Mouse (Mus musculus) embryonic fibroblast, embryonic 13.5 days (primary cell): ENCODE measurements at regions not wholly inside any gene's neighbourhood (a gene's known extent, or its start where the extent isn't known, plus 50 kb on each side); places are given as distances from the start of the nearest gene placed in this dataset.

Experiments
- CTCF ChIP-seq: IDR thresholded peaks from 2 replicates; pipeline ENCODE4 v1.5.1; 2011; ENCODE audit warnings: mild to moderate bottlenecking, control low read depth, low read length, moderate library complexity, borderline replicate concordance; ENCODE audit not compliant: insufficient read depth
- POLR2A ChIP-seq: IDR thresholded peaks from 2 replicates; pipeline ENCODE4 v1.6.1; 2011; ENCODE audit warnings: low read depth, mild to moderate bottlenecking, control low read depth, low read length, moderate library complexity

- no peak for TF ChIP-seq POLR2A
- no peak for TF ChIP-seq CTCF
These were observed 194.9 kb downstream of the Mex3b start for GRCm38 (mm10) chr7:83061894-83062477.
